Mouse (Mus musculus) neural tube, embryonic 14.5 days (tissue): ENCODE data around the gene Sept14. TPM values are rescaled to one million over a fixed set of nuclear protein-coding genes. Genes with fewer than 3 reads are reported as not detected.

ENCODE experiments used
- ATAC-seq: fragments of 200-750 bp; cut with Nextera tagmentation; 2 replicates; pipeline ENCODE4 v1.8.0; 2017; ENCODE audit warnings: low read depth, mild to moderate bottlenecking, moderate TSS enrichment, moderate library complexity
- H3K27ac ChIP-seq: fragments of 300-500 bp; sonication (generic); 2 replicates; pipeline ENCODE4 v1.5.1; 2014; ENCODE audit warnings: low read depth, mild to moderate bottlenecking, control low read depth, low read length, moderate library complexity, mixed read lengths
- H3K27me3 ChIP-seq: fragments of 300-500 bp; sonication (generic); 2 replicates; pipeline ENCODE4 v1.6.1; 2014; ENCODE audit warnings: low read length; ENCODE audit not compliant: control insufficient read depth, insufficient read depth
- H3K36me3 ChIP-seq: fragments of 300-500 bp; sonication (generic); 2 replicates; pipeline ENCODE4 v1.6.1; 2014; ENCODE audit warnings: low read length, mixed read lengths; ENCODE audit not compliant: control insufficient read depth, insufficient read depth
- H3K4me1 ChIP-seq: fragments of 300-500 bp; sonication (generic); 2 replicates; pipeline ENCODE4 v1.6.1; 2014; ENCODE audit warnings: low read length; ENCODE audit not compliant: control insufficient read depth, insufficient read depth
- H3K4me2 ChIP-seq: fragments of 300-500 bp; sonication (generic); 2 replicates; pipeline ENCODE4 v1.6.1; 2014; ENCODE audit warnings: mild to moderate bottlenecking, low read depth, low read length, control low read depth
- H3K4me3 ChIP-seq: fragments of 300-500 bp; sonication (generic); 2 replicates; pipeline ENCODE4 v1.5.1; 2014; ENCODE audit warnings: low read depth, low read length, control low read depth, mixed read lengths
- H3K9ac ChIP-seq: fragments of 300-500 bp; sonication (generic); replicated peaks from 2 replicates; pipeline ENCODE4 v1.6.1; 2014; ENCODE audit warnings: low read depth, mild to moderate bottlenecking, control low read depth, low read length, mixed read lengths
- H3K9me3 ChIP-seq: fragments of 300-500 bp; sonication (generic); 2 replicates; pipeline ENCODE4 v1.6.1; 2016; ENCODE audit warnings: low read length; ENCODE audit not compliant: control insufficient read depth
- WGBS: fragments of 180-500 bp; shearing (Covaris S2); extraction: QIAGEN DNeasy Blood & Tissue Kit; methylation state at CpG from one replicate; pipeline ENCODE4 v1.1.7; 2014; 5-methylcytosine and 5-hydroxymethylcytosine counted together
- polyA plus RNA-seq: library from polyadenylated mRNA; unstranded; fragments of >200 nt; fragmentation: Nextera tagmentation; extraction: Ambion mirVana; gene quantifications from 2 replicates; pipeline ENCODE4 v1.2.1, GENCODE M21; 2014

The Sept14 gene
- polyA plus RNA-seq, 1 experiment from 2014 or later: not detected

GRCm38 (mm10) chr5:129657931-129658330 lies 50.4 kb downstream of the Sept14 start:
- Histone ChIP-seq H3K36me3 (peaks cover 28% of the 10 kb centered on the region), H3K9me3 (no peaks in the 10 kb centered on the region), H3K4me2 (no peak overlapping the region), H3K27ac (no peak overlapping the region), H3K9ac (no peak overlapping the region), H3K27me3 (no peaks in the 10 kb centered on the region), H3K4me3 (no peak overlapping the region), H3K4me1 (no peaks in the 10 kb centered on the region)
- no peak for ATAC-seq
- 96% methylated on average over 15 of the region's 15 CpGs for WGBS

GRCm38 (mm10) chr5:129657016-129657415 lies 51.3 kb downstream of the Sept14 start:
- H3K36me3 ChIP-seq: peaks cover 28% of the 10 kb centered on the region
- H3K4me1 ChIP-seq: no peaks in the 10 kb centered on the region
- 98% methylated on average over 10 of the region's 10 CpGs for WGBS

GRCm38 (mm10) chr5:129650858-129651257 lies 57.5 kb downstream of the Sept14 start:
- Histone ChIP-seq H3K27me3 (no peaks in the 10 kb centered on the region), H3K36me3 (no peaks in the 10 kb centered on the region; the same call in 1 of the 2 replicates), H3K4me2 (no peak overlapping the region), H3K4me3 (no peak overlapping the region), H3K4me1 (no peaks in the 10 kb centered on the region), H3K27ac (no peak overlapping the region), H3K9ac (no peak overlapping the region), H3K9me3 (no peaks in the 10 kb centered on the region)
- WGBS: 88% methylated on average over 5 of the region's 5 CpGs
- no peak for ATAC-seq

More at GRCm38 (mm10) chr5:129657016-129657415, 51.3 kb downstream of the Sept14 start:
- Histone ChIP-seq H3K27me3 (no peaks in the 10 kb centered on the region), H3K9me3 (no peaks in the 10 kb centered on the region), H3K4me2 (no peak overlapping the region), H3K9ac (no peak overlapping the region), H3K4me3 (no peak overlapping the region), H3K27ac (no peak overlapping the region)
- ATAC-seq: no peak

Other genes with a start within 250 kb of the Sept14 start
- gene Sfswap, start 207.3 kb downstream of the Sept14 start, polyA plus RNA-seq: 60.4 and 65.6 TPM in 2 replicates
- gene Mmp17, start 124.3 kb downstream of the Sept14 start, polyA plus RNA-seq: 7.5 and 7.7 TPM in 2 replicates
- gene Zfp11, start 38.4 kb downstream of the Sept14 start, polyA plus RNA-seq: 7.7 and 7.9 TPM in 2 replicates
- 173 and 179 TPM in 2 replicates for gene Mrps17, start 7.0 kb upstream of the Sept14 start, polyA plus RNA-seq
- 95.1 and 95.6 TPM in 2 replicates for gene Nipsnap2, start 16.6 kb upstream of the Sept14 start, polyA plus RNA-seq
- gene Psph, start 78.9 kb upstream of the Sept14 start, polyA plus RNA-seq: 33.6 and 35.6 TPM in 2 replicates
- 21.0 and 33.6 TPM in 2 replicates for gene Sumf2, start 138.5 kb upstream of the Sept14 start, polyA plus RNA-seq
- 717 and 752 TPM in 2 replicates for gene Chchd2, start 179.0 kb upstream of the Sept14 start, polyA plus RNA-seq
- gene Zbed5, start 187.2 kb upstream of the Sept14 start, polyA plus RNA-seq: 14.9 and 18.6 TPM in 2 replicates
- gene Phkg1, start 190.0 kb upstream of the Sept14 start, polyA plus RNA-seq: 0.58 and 0.92 TPM in 2 replicates
- 3.7 and 3.8 TPM in 2 replicates for gene Nupr1l, start 200.0 kb upstream of the Sept14 start, polyA plus RNA-seq
- gene Vkorc1l1, start 233.5 kb upstream of the Sept14 start, polyA plus RNA-seq: 26.2 and 31.5 TPM in 2 replicates